Mouse (Mus musculus) liver, embryonic 16.5 days (tissue): Measurements from ENCODE around the gene Gdf7. TPM values are rescaled to one million over a fixed set of nuclear protein-coding genes. Genes with fewer than 3 reads are reported as not detected.

ENCODE experiments used
- ATAC-seq: fragments of 200-750 bp; cut with Nextera tagmentation; 2 replicates; pipeline ENCODE4 v1.8.0; 2017; ENCODE audit warnings: low read depth, mild to moderate bottlenecking, moderate number of reproducible peaks, moderate library complexity
- H3K27ac ChIP-seq: fragments of 300-500 bp; sonication (generic); 2 replicates; pipeline ENCODE4 v1.5.1; 2014; ENCODE audit warnings: mild to moderate bottlenecking, low read length
- H3K27me3 ChIP-seq: fragments of 300-500 bp; sonication (generic); 2 replicates; pipeline ENCODE4 v1.6.1; 2014; ENCODE audit warnings: low read depth, low read length, mixed read lengths; ENCODE audit not compliant: control insufficient read depth, insufficient read depth
- H3K36me3 ChIP-seq: fragments of 300-500 bp; sonication (generic); 2 replicates; pipeline ENCODE4 v1.6.1; 2014; ENCODE audit warnings: mild to moderate bottlenecking; ENCODE audit not compliant: control insufficient read depth, insufficient read depth
- H3K4me1 ChIP-seq: fragments of 300-500 bp; sonication (generic); 2 replicates; pipeline ENCODE4 v1.6.1; 2014; ENCODE audit warnings: low read depth, low read length, mixed read lengths; ENCODE audit not compliant: control insufficient read depth
- H3K4me2 ChIP-seq: fragments of 300-500 bp; sonication (generic); 2 replicates; pipeline ENCODE4 v1.6.1; 2014; ENCODE audit warnings: low read depth, low read length, mixed read lengths
- H3K4me3 ChIP-seq: fragments of 300-500 bp; sonication (generic); 2 replicates; pipeline ENCODE4 v1.5.1; 2014; ENCODE audit warnings: low read depth, mild to moderate bottlenecking, low read length
- H3K9ac ChIP-seq: fragments of 300-500 bp; sonication (generic); 2 replicates; pipeline ENCODE4 v1.6.1; 2014; ENCODE audit warnings: low read depth, low read length
- H3K9me3 ChIP-seq: fragments of 300-500 bp; sonication (generic); replicated peaks from 2 replicates; pipeline ENCODE4 v1.6.1; 2016; ENCODE audit warnings: low read length; ENCODE audit not compliant: control insufficient read depth
- WGBS: fragments of 180-500 bp; shearing (Covaris S2); extraction: QIAGEN DNeasy Blood & Tissue Kit; methylation state at CpG from one replicate; pipeline ENCODE4 v1.1.7; 2014; ENCODE audit not compliant: insufficient replicate concordance; 5-methylcytosine and 5-hydroxymethylcytosine counted together
- polyA plus RNA-seq: library from polyadenylated mRNA; unstranded; fragments of >200 nt; fragmentation: Nextera tagmentation; extraction: Ambion mirVana; gene quantifications from 2 replicates; pipeline ENCODE4 v1.2.1, GENCODE M21; 2015

Gdf7 gene
- polyA plus RNA-seq, 1 experiment from 2014 or later = not detected

GRCm38 (mm10) chr12:8295307-8295913, 6.3 kb downstream of the Gdf7 start:
- WGBS = 13% methylated on average over 6 of the region's 6 CpGs

GRCm38 (mm10) chr12:8291157-8291853, 10.4 kb downstream of the Gdf7 start:
- ATAC-seq = no peak
- WGBS = 65% methylated on average over 15 of the region's 15 CpGs
- Histone ChIP-seq H3K4me2 (no peak overlapping the region), H3K9ac (no peak overlapping the region), H3K27ac (no peak overlapping the region), H3K4me3 (no peak overlapping the region), H3K4me1 (no peaks in the 10 kb centered on the region), H3K27me3 (peaks cover 5% of the 10 kb centered on the region), H3K9me3 (no peaks in the 10 kb centered on the region), H3K36me3 (no peaks in the 10 kb centered on the region)

More at GRCm38 (mm10) chr12:8295307-8295913, 6.3 kb downstream of the Gdf7 start:
- H3K4me1 ChIP-seq = no peaks in the 10 kb centered on the region
- no peak overlapping the region for H3K4me2 ChIP-seq
- H3K36me3 ChIP-seq = no peaks in the 10 kb centered on the region
- H3K27ac ChIP-seq = no peak overlapping the region
- ATAC-seq = no peak
- peaks cover 45% of the 10 kb centered on the region for H3K27me3 ChIP-seq
- H3K9ac ChIP-seq = no peak overlapping the region
- no peaks in the 10 kb centered on the region for H3K9me3 ChIP-seq
- no peak overlapping the region for H3K4me3 ChIP-seq

GRCm38 (mm10) chr12:8289499-8289898, 12.3 kb downstream of the Gdf7 start:
- Histone ChIP-seq H3K27ac (no peak overlapping the region), H3K4me2 (no peak overlapping the region), H3K27me3 (no peaks in the 10 kb centered on the region), H3K36me3 (no peaks in the 10 kb centered on the region), H3K4me1 (no peaks in the 10 kb centered on the region), H3K9me3 (no peaks in the 10 kb centered on the region), H3K4me3 (no peak overlapping the region), H3K9ac (no peak overlapping the region)
- ATAC-seq = no peak
- WGBS = 77% methylated on average over 8 of the region's 8 CpGs

GRCm38 (mm10) chr12:8289099-8289498, 12.7 kb downstream of the Gdf7 start:
- Histone ChIP-seq H3K4me3 (no peak overlapping the region), H3K4me1 (no peaks in the 10 kb centered on the region), H3K27me3 (no peaks in the 10 kb centered on the region), H3K9ac (no peak overlapping the region), H3K9me3 (no peaks in the 10 kb centered on the region), H3K27ac (no peak overlapping the region), H3K36me3 (no peaks in the 10 kb centered on the region), H3K4me2 (no peak overlapping the region)
- no peak for ATAC-seq
- 75% methylated on average over 6 of the region's 6 CpGs for WGBS

- no peak overlapping the region for H3K4me2 ChIP-seq
- no peaks in the 10 kb centered on the region for H3K9me3 ChIP-seq
- H3K9ac ChIP-seq = no peak overlapping the region
- ATAC-seq = no peak
- no peak overlapping the region for H3K27ac ChIP-seq
- H3K4me3 ChIP-seq = no peak overlapping the region
- H3K4me1 ChIP-seq = no peaks in the 10 kb centered on the region
- no peaks in the 10 kb centered on the region for H3K36me3 ChIP-seq
- WGBS = 49% methylated on average over 3 of the region's 3 CpGs
- no peaks in the 10 kb centered on the region for H3K27me3 ChIP-seq
These were observed 13.8 kb downstream of the Gdf7 start for GRCm38 (mm10) chr12:8287970-8288369.

- Histone ChIP-seq H3K4me2 (no peak overlapping the region), H3K27me3 (no peaks in the 10 kb centered on the region), H3K9me3 (no peaks in the 10 kb centered on the region), H3K36me3 (no peaks in the 10 kb centered on the region), H3K27ac (no peak overlapping the region), H3K4me1 (no peaks in the 10 kb centered on the region; the same call in 1 of the 2 replicates), H3K9ac (no peak overlapping the region), H3K4me3 (no peak overlapping the region)
- 79% methylated on average over 15 of the region's 15 CpGs for WGBS
- peak; percentile 72 for ATAC-seq
These were observed 20.3 kb downstream of the Gdf7 start for GRCm38 (mm10) chr12:8281225-8282017.

GRCm38 (mm10) chr12:8275424-8275823, 26.3 kb downstream of the Gdf7 start:
- H3K4me2 ChIP-seq = no peak overlapping the region
- H3K4me3 ChIP-seq = no peak overlapping the region
- no peak overlapping the region for H3K9ac ChIP-seq
- no peaks in the 10 kb centered on the region for H3K36me3 ChIP-seq
- no peaks in the 10 kb centered on the region; the same call in 1 of the 2 replicates for H3K4me1 ChIP-seq
- no peaks in the 10 kb centered on the region for H3K27me3 ChIP-seq
- WGBS = 77% methylated on average over 4 of the region's 4 CpGs
- ATAC-seq = no peak
- H3K27ac ChIP-seq = no peak overlapping the region
- H3K9me3 ChIP-seq = no peaks in the 10 kb centered on the region

- Histone ChIP-seq H3K27ac (no peak overlapping the region), H3K27me3 (no peaks in the 10 kb centered on the region), H3K9me3 (no peaks in the 10 kb centered on the region), H3K36me3 (no peaks in the 10 kb centered on the region), H3K9ac (no peak overlapping the region), H3K4me2 (no peak overlapping the region), H3K4me1 (no peaks in the 10 kb centered on the region; the same call in 1 of the 2 replicates), H3K4me3 (no peak overlapping the region)
- no peak for ATAC-seq
- WGBS = 78% methylated on average over 6 of the region's 6 CpGs
These were observed 28.1 kb downstream of the Gdf7 start for GRCm38 (mm10) chr12:8273471-8274171.
